Mouse (Mus musculus) layer of hippocampus, postnatal 10 days (tissue): Measurements from ENCODE around the gene 4930507D05Rik. TPM values are rescaled to one million over a fixed set of nuclear protein-coding genes. Genes with fewer than 3 reads are reported as not detected.
"Not testable (repeated sequence)": the region's sequence is repeated elsewhere in the genome, so short reads cannot be mapped to it uniquely, and the experiment has no call there.

ENCODE experiments used
- DNase-seq, 2 experiments: peaks; one replicate each; pipeline ENCODE4 v3.0.0; 2021; ENCODE audit warnings: low spot score in 2 of 2
- long read RNA-seq: library from polyadenylated mRNA; stranded (forward); transcript quantifications from one replicate; pipeline ENCODE4 v2.0.0, GENCODE M21; 2023
- total RNA-seq, 2 experiments: library from RNA; stranded (reverse); gene quantifications; 2 replicates each; pipeline ENCODE4 v1.2.3; 2021

Gene 4930507D05Rik
- 1 to 10 TPM; 1.7 to 2.1 TPM for total RNA-seq
- long read RNA-seq, partial matches to known transcripts: 0 of 2 reads
- long read RNA-seq, other reads (novel, unspliced or antisense): 0 of 2 reads

- peak; percentile 97 to 98 for DNase-seq
Observed at GRCm38 (mm10) chr10:62449364-62450279, at the start of gene 4930507D05Rik, which contains the start of gene Supv3l1. TSS of gene 4930507D05Rik (plus strand) at chr10:62449489. TSS of gene Supv3l1 (minus strand) at chr10:62449738.

DNA sequence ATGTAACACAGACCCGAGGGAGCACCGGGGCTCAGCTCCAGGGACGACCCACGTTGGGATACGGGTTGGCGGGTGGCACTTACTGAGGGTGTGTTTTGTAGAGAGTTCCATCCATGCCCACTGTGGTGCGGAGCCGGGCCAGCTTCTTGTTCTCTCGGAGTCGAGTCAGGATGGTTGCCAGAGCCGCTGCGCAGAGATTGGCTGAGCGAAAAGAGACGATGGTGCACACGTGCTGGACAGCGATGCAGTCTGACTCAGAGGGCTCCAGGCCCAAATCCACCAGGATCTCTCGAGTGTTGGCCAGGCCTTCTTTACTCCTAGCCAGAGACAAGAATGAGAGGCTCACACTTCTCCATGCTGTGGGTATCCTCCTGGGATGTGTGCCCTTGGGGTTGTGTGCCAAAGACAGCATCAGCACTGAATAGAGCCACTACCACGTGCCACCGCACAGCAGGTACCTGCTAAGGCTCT lies 47.6 kb upstream of the 4930507D05Rik start:
- DNase-seq: peak; percentile 60 to 63

DNA sequence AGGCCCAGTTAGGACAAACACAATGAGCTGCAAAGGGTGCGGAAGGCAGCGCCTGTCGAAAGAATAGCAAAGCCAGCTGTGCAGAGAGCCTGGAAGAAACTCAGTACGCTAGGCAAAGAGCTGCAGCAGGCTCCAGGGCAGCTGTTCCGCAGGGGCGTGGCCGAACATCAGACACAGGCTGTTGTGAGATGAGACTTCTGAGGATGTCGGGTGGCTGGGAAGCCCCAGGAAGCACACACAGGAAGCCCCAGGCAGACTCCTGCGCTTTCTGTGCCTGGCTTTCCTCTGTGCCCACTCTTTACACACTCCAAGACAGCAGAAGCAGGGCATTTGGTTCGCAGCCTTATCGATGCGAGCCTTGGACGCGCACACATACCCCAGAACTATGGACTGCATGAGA lies 44.4 kb upstream of the 4930507D05Rik start:
- DNase-seq: no peak

GRCm38 (mm10) chr10:62410943-62411342 lies 38.3 kb upstream of the 4930507D05Rik start:
- DNase-seq: peak; percentile 72 to 80

- DNase-seq: peak in 1 of 2 experiments; percentile 45
Observed at GRCm38 (mm10) chr10:62411431-62412410, 37.6 kb upstream of the 4930507D05Rik start.

- DNase-seq: no peak
Observed at GRCm38 (mm10) chr10:62412906-62413605, 36.2 kb upstream of the 4930507D05Rik start.

DNA sequence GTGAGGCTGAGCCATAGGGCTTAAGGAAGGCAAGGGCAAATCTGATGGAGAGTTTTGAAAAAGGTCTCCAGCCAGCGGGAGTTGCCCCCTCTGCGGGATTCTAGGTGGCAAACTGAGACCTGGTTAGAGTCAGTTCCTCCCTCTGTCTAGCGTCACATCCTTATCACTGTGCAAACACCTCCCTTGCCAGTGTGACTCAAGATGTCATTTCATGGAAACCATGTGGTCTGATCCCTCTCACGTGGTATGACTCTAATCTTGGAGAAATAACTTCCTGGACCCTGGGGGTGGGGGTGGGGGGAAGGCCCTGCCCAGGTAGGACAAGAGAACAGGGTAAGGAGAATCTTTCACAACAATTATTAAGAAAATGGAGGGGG lies 35.7 kb upstream of the 4930507D05Rik start:
- DNase-seq: no peak

DNA sequence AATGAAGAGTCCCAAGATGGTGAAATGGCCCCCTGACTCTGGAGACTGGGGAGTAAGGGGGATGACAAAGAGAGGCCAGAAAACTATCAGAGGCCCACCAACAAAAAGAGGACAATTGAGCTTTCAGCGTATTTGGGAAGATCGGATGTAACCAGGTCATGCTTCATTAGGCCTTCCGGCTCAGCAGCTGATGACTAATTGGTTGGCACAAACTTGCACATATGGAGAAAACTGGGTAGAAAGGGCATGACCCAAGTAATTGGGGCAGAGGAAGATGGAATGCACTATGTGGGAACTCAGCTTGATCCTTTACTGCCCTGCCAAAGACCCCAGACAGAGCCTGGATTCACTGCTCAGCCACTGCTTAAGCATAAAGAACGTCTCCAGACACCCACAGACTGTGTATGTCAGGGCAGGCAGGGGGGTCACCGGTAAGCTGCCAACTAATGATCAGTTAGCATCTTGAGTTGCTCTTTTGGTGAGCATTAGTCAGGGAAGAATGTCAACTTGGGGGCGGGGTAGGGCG lies 30.4 kb upstream of the 4930507D05Rik start:
- no peak for DNase-seq

GRCm38 (mm10) chr10:62419422-62419821 lies 29.9 kb upstream of the 4930507D05Rik start:
- DNase-seq: no peak

- no peak for DNase-seq
Observed at GRCm38 (mm10) chr10:62420399-62420798, 28.9 kb upstream of the 4930507D05Rik start.

DNA sequence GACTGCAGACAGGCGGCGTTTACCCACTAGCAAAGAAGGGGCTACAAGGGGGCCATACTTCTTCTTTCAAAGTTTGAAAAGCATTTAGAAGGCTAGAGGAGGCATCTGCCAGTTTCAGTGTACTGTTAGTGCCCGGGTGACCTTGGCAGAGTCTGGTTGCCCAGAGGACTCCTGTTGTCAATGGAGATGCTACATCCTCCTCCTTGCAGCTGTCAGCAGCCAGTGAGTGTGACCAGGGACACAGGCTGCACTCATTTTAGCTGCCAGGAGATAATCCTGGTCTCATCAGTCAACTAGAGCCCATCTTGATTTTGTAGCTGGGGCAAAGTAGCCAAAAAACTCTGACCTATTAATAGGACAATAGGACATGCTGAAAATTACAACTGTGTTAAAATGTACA lies 28.2 kb upstream of the 4930507D05Rik start:
- no peak for DNase-seq

- no peak for DNase-seq
Observed at GRCm38 (mm10) chr10:62422255-62422654, 27.0 kb upstream of the 4930507D05Rik start, which contains the start of gene Hkdc1. TSS of gene Hkdc1 (minus strand) at chr10:62422491.

GRCm38 (mm10) chr10:62425081-62425871 lies 24.0 kb upstream of the 4930507D05Rik start:
- DNase-seq: no peak

DNA sequence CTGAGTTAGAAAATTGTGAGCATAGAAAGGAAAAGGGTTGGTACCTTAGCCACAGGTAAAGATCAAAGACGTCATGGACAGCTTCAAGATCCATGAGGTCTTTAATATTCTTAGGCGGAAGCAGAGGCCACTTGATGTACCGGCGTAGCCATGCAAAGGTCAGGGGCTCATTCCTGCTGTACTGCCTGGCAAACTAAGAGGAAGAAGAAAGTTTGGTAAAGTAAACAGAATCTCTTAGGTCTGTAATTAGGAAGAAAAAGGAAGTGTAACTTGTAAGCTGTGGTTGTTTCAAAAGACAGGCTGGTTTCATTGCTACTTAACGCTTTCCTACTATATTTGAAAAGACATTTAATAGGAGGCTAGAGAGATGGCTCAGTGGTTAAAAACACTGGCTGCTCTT lies 18.9 kb upstream of the 4930507D05Rik start:
- no peak for DNase-seq

GRCm38 (mm10) chr10:62450280-62450640 lies 971 bp downstream of the 4930507D05Rik start:
- peak in 1 of 2 experiments; percentile 20 for DNase-seq

GRCm38 (mm10) chr10:62452001-62452400 lies 2.7 kb downstream of the 4930507D05Rik start:
- DNase-seq: not testable (repeated sequence)

DNA sequence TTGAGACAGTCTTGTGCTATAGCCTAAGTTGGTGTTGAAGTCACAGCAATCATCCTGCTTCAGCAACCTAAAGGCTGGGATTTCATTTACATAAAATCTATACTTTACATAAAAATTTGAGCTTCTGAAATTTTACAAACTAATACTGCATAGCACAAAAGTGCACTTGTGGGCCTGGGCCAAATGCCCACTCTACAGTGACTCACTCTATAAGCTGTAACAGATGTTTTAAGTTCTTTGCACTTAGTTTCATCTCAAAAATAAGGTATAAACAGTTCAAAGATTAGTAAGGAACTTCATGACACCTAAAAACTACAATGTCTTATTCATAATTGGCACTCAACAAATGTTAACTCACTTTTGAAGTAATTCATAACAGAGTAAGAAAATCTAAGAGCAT lies 12.0 kb downstream of the 4930507D05Rik start:
- DNase-seq: no peak

DNA sequence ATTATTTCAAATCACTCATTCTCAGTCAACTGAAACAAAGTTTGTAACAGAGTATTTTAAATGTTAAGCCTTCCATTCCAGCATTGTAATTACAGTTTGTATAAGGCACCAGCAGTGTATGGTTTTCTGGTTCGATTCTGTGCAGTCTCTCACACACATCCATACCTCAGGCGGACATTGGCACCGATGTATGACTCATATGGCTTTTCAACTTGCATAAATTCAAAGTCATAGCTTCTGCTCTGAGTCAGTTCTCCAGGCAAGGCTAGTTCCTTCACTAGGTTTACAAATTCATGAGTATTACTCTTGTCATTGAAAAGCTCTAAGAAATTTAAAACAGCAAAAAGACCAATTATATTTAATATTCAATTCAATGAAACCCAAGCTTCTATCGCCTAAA lies 20.4 kb downstream of the 4930507D05Rik start:
- no peak for DNase-seq

- DNase-seq: no peak
Observed at GRCm38 (mm10) chr10:62471105-62471504, 21.8 kb downstream of the 4930507D05Rik start.

- no peak for DNase-seq
Observed at GRCm38 (mm10) chr10:62474944-62475343, 25.7 kb downstream of the 4930507D05Rik start.
